Mouse (Mus musculus) small intestine, adult 2 months (tissue): ENCODE data around the gene Atp2b4. TPM values are rescaled to one million over a fixed set of nuclear protein-coding genes. Genes with fewer than 3 reads are reported as not detected.
"Not testable (repeated sequence)": the region's sequence is repeated elsewhere in the genome, so short reads cannot be mapped to it uniquely, and the experiment has no call there.

Source experiments
- H3K27ac ChIP-seq: fragments of 200-500 bp; 2 replicates; pipeline ENCODE4 v1.5.1; 2012; ENCODE audit warnings: low read depth, low read length, control low read depth, inconsistent platforms; ENCODE audit not compliant: insufficient read depth
- H3K27me3 ChIP-seq: fragments of 200-500 bp; 2 replicates; pipeline ENCODE4 v1.6.1; 2012; ENCODE audit warnings: mild to moderate bottlenecking, moderate library complexity, low read length, inconsistent platforms; ENCODE audit not compliant: control insufficient read depth, insufficient read depth
- H3K36me3 ChIP-seq: fragments of 200-500 bp; 2 replicates; pipeline ENCODE4 v1.6.1; 2012; ENCODE audit warnings: mild to moderate bottlenecking, low read length, control low read depth, inconsistent platforms; ENCODE audit not compliant: control insufficient read depth, insufficient read depth
- H3K4me1 ChIP-seq: fragments of 200-500 bp; 2 replicates; pipeline ENCODE4 v1.6.1; 2012; ENCODE audit warnings: low read length, inconsistent platforms, mixed read lengths; ENCODE audit not compliant: control insufficient read depth, insufficient read depth, insufficient read length
- H3K4me3 ChIP-seq: fragments of 200-500 bp; 2 replicates; pipeline ENCODE4 v1.5.1; 2012; ENCODE audit warnings: low read depth, mild to moderate bottlenecking, control low read depth, inconsistent platforms, low read length, moderate library complexity
- CTCF ChIP-seq: fragments of 200-500 bp; IDR thresholded peaks from 2 replicates; pipeline ENCODE4 v1.5.1; 2012; ENCODE audit warnings: low read depth, mild to moderate bottlenecking, control low read depth, inconsistent platforms, low read length, moderate library complexity, mixed read lengths; ENCODE audit not compliant: insufficient replicate concordance, insufficient read length; ENCODE audit errors: extremely low read depth
- POLR2A ChIP-seq: fragments of 200-500 bp; IDR thresholded peaks from 2 replicates; pipeline ENCODE4 v1.6.1; 2012; ENCODE audit warnings: low read depth, mild to moderate bottlenecking, control low read depth, inconsistent platforms, low read length, moderate library complexity
- WGBS: fragments of 180-500 bp; shearing (Covaris S2); methylation state at CpG from one replicate; pipeline ENCODE4 v1.1.7; 2018; 5-methylcytosine and 5-hydroxymethylcytosine counted together
- polyA plus RNA-seq: library from polyadenylated mRNA; depleted of rRNA; stranded (reverse); fragments of >200 nt; gene quantifications from 2 replicates; pipeline ENCODE4 v1.2.3, GENCODE M21; 2012

The Atp2b4 gene
- polyA plus RNA-seq, 1 experiment: 5.0 TPM

DNA sequence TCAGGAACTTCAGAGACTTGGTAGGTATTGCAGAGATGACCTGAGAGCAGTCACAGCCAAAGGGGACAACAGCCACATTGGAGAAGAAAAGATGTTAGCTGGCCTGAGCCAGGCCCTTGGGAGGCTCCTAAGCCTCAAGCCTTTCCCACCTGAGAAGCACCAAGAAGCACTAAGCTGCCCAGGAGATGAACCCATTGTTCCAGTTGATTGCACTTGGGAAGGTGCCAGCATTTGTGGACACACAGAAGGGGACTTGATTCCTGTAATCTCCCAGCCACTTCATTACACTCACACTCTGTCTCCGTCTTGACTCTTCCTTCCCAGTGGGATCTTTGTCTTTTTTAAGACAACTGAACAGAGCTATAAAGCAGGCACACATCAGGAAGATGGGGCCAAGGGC is 85.7 kb downstream of the Atp2b4 start:
- no peaks in the 10 kb centered on the region for H3K4me1 ChIP-seq
- no peak overlapping the region for H3K4me3 ChIP-seq
- TF ChIP-seq CTCF (no peak), POLR2A (no peak)
- H3K27ac ChIP-seq: no peak overlapping the region
- H3K27me3 ChIP-seq: no peaks in the 10 kb centered on the region
- H3K36me3 ChIP-seq: no peaks in the 10 kb centered on the region
- 32% methylated on average over 1 of the region's 1 CpGs for WGBS

DNA sequence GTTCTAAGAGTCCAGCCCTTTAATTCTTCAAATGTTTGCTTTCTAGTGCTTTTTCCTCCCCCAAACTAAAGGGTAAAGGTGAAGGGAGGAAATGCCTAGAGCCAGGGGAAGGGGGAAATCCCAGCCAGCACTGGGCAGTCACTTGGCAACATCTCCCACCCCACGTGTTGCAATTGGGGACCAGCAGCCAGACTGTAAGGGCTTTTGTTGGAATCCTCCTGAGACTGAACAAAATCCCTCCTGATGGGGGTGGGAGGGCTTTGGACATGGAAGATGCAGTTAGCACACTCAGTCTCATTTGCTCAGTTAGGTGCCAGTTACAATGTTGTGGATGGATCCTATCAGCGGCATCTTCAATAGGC is 87.9 kb downstream of the Atp2b4 start:
- H3K4me3 ChIP-seq: no peak overlapping the region
- WGBS: 60% methylated on average over 2 of the region's 2 CpGs
- no peaks in the 10 kb centered on the region for H3K27me3 ChIP-seq
- H3K36me3 ChIP-seq: no peaks in the 10 kb centered on the region
- TF ChIP-seq POLR2A: no peak
- TF ChIP-seq CTCF: no peak
- H3K27ac ChIP-seq: no peak overlapping the region
- no peaks in the 10 kb centered on the region for H3K4me1 ChIP-seq

DNA sequence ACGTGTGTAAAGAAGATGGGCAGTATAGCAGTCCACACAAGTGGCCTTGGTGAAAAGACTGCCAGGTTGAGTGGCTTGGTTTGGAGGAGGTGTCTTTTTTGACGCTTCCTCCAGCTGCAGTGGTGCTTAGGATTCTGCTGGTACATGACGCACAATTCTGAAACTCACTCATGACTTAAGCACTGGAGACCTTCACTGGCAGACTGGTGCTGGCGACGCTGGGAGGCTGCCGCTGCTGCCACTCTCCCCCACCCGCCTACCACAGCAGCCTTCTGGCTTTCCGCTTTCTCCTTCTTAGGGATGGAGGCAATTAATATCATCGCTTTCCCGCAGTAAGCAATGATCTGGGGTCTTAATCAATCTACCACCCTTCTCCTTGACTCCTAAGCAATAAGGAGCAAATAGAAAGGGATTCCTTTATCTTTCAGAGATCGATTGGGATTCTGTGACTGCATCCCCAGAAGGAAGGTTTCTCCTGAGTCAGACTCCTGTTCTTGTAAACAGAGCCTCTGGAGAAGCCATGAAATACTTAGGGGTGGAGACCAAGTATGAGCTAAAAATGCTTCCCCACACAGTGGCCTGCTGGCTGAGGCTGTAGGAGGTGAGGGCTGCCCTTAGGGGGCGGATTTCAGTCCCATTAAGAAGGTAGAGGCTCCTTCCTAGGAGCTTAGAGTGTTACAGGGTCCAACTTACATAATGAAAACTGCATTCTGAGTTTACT is 88.4 kb downstream of the Atp2b4 start:
- 72% methylated on average over 12 of the region's 12 CpGs for WGBS
- H3K27ac ChIP-seq: no peak overlapping the region

DNA sequence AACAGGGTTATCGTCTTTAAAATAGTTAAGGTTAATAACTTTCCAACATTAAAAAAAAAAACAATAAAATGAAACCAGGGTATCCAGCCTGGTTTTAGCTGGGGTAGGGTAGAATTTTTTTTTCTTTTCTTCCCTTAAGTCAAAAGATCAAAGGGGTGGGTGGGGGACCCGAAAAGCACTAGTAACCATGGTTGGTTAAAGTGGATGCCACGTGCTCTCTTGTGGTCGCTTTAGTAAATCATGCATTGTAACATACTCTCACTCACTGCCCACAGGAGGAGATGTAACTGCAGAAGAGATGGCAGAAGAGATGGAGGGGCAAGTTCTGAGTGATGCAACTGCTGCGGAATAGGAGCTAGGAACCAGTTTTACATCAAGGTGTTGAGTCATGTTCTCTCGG is 89.5 kb downstream of the Atp2b4 start:
- Histone ChIP-seq H3K36me3 (no peaks in the 10 kb centered on the region), H3K27me3 (no peaks in the 10 kb centered on the region), H3K27ac (no peak overlapping the region), H3K4me3 (no peak overlapping the region), H3K4me1 (no peaks in the 10 kb centered on the region)
- TF ChIP-seq CTCF (no peak), POLR2A (no peak)
- 81% methylated on average over 6 of the region's 6 CpGs for WGBS

More for the DNA sequence above, 88.4 kb downstream of the Atp2b4 start:
- no peaks in the 10 kb centered on the region for H3K27me3 ChIP-seq
- H3K4me3 ChIP-seq: no peak overlapping the region
- TF ChIP-seq CTCF (no peak), POLR2A (no peak)
- H3K36me3 ChIP-seq: no peaks in the 10 kb centered on the region
- no peaks in the 10 kb centered on the region for H3K4me1 ChIP-seq

DNA sequence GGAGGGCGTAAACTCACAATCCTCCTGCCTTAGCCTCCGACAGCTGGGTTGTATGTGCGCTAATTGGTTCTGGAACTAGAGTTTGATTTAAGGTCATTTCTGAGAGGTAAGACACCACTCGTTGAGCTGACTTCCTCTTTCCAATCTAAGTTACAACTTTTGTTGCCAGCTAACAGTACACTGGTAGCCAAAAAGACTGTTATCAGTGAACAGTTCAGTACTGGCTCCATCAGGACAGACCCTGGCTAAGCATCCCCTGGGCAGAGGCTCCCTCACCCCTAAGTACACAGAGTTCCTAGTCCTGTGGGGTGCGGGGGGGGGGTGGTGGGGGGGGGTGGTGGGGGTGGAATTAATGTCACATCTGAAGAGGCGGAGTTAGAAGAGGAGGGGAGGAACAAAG is 89.9 kb downstream of the Atp2b4 start:
- H3K27ac ChIP-seq: no peak overlapping the region
- H3K4me1 ChIP-seq: no peaks in the 10 kb centered on the region
- TF ChIP-seq CTCF (no peak), POLR2A (no peak)
- no peaks in the 10 kb centered on the region for H3K36me3 ChIP-seq
- no peaks in the 10 kb centered on the region for H3K27me3 ChIP-seq
- 56% methylated on average over 6 of the region's 6 CpGs for WGBS
- H3K4me3 ChIP-seq: no peak overlapping the region

DNA sequence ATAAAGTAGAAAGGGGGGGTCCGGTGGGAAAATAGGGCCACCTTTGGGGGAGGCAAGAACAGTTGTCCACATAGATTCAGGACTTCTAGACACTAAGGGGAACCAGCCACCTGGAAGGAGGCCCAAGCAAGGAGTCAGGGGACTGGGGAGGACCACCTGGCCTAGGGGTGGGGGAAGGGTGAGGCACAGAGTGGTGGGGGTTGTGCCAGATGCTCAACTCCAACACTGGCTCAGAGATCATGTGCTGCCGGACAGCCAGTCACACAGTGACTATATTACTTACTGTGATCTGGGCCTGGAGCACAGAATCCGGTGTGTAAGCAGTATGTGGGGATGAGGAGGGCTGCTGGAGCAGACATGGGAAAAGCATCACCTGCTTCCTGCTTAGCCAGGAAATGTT is 91.5 kb downstream of the Atp2b4 start:
- no peaks in the 10 kb centered on the region for H3K36me3 ChIP-seq
- TF ChIP-seq POLR2A (no peak), CTCF (no peak)
- H3K4me1 ChIP-seq: no peaks in the 10 kb centered on the region
- WGBS: 84% methylated on average over 3 of the region's 3 CpGs
- H3K4me3 ChIP-seq: no peak overlapping the region
- no peaks in the 10 kb centered on the region for H3K27me3 ChIP-seq
- no peak overlapping the region for H3K27ac ChIP-seq

DNA sequence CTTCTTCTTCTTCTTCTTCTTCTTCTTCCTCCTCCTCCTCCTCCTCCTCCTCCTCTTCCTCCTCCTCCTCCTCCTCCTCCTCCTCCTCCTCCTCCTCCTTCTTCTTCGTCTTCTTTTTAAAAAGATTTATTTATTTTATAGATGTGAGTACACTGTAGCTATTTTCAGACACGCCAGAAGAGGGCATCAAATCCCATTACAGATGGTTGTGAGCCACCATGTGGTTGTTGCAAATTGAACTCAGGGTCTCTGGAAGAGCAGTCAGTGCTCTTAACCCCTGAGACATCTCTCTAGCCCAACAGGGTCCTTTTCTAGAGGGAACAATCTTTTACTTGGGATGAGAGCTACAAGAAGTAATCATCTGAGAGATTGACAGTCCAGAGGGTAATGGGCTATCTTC is 99.0 kb downstream of the Atp2b4 start:
- 36% methylated on average over 1 of the region's 2 CpGs for WGBS

More for the DNA sequence above, 99.0 kb downstream of the Atp2b4 start:
- H3K27me3 ChIP-seq, H3K36me3 ChIP-seq, H3K4me1 ChIP-seq, H3K4me3 ChIP-seq, H3K27ac ChIP-seq: not testable (repeated sequence)
